Mouse (Mus musculus) heart, embryonic 15.5 days (tissue): ENCODE measurements around the gene Tox2. TPM values are rescaled to one million over a fixed set of nuclear protein-coding genes. Genes with fewer than 3 reads are reported as not detected.

ENCODE experiments used
- ATAC-seq: fragments of 200-750 bp; cut with Nextera tagmentation; replicated peaks from 2 replicates; pipeline ENCODE4 v1.8.0; 2017; ENCODE audit warnings: low read depth, moderate TSS enrichment; ENCODE audit not compliant: insufficient number of reproducible peaks, insufficient read depth, low FRiP score
- H3K27ac ChIP-seq: fragments of 300-500 bp; sonication (generic); 2 replicates; pipeline ENCODE4 v1.5.1; 2015; ENCODE audit warnings: mild to moderate bottlenecking, inconsistent platforms
- H3K27me3 ChIP-seq: fragments of 300-500 bp; sonication (generic); 2 replicates; pipeline ENCODE4 v1.6.1; 2015; ENCODE audit warnings: inconsistent platforms
- H3K36me3 ChIP-seq: fragments of 300-500 bp; sonication (generic); 2 replicates; pipeline ENCODE4 v1.6.1; 2015; ENCODE audit warnings: mild to moderate bottlenecking, inconsistent platforms
- H3K4me1 ChIP-seq: fragments of 300-500 bp; sonication (generic); replicated peaks from 2 replicates; pipeline ENCODE4 v1.6.1; 2015; ENCODE audit warnings: inconsistent platforms
- H3K4me2 ChIP-seq: fragments of 300-500 bp; sonication (generic); 2 replicates; pipeline ENCODE4 v1.6.1; 2015; ENCODE audit warnings: inconsistent platforms, mild to moderate bottlenecking, moderate library complexity
- H3K4me3 ChIP-seq: fragments of 300-500 bp; sonication (generic); 2 replicates; pipeline ENCODE4 v1.5.1; 2015; ENCODE audit warnings: mild to moderate bottlenecking, inconsistent platforms
- H3K9ac ChIP-seq: fragments of 300-500 bp; sonication (generic); 2 replicates; pipeline ENCODE4 v1.6.1; 2015; ENCODE audit warnings: mild to moderate bottlenecking, inconsistent platforms
- H3K9me3 ChIP-seq: fragments of 300-500 bp; sonication (generic); replicated peaks from 2 replicates; pipeline ENCODE4 v1.6.1; 2016; ENCODE audit warnings: inconsistent platforms
- WGBS: fragments of 180-500 bp; shearing (Covaris S2); methylation state at CpG from one replicate; pipeline ENCODE4 v1.1.7; 2015; ENCODE audit warnings: mixed read lengths; 5-methylcytosine and 5-hydroxymethylcytosine counted together
- polyA plus RNA-seq: library from polyadenylated mRNA; unstranded; fragments of >200 nt; fragmentation: Nextera tagmentation; extraction: Ambion mirVana; gene quantifications from 2 replicates; pipeline ENCODE4 v1.2.1, GENCODE M21; 2015

The Tox2 gene
- polyA plus RNA-seq, 1 experiment from 2014 or later = 4.4 TPM

GRCm38 (mm10) chr2:163233666-163234065, 30.7 kb downstream of the Tox2 start:
- H3K4me3 ChIP-seq = no peak overlapping the region
- peaks cover 3% of the 10 kb centered on the region; the same call in 1 of the 2 replicates for H3K4me1 ChIP-seq
- no peak overlapping the region for H3K4me2 ChIP-seq
- WGBS = 59% methylated on average over 9 of the region's 9 CpGs
- no peak for ATAC-seq
- H3K9me3 ChIP-seq = no peaks in the 10 kb centered on the region
- H3K36me3 ChIP-seq = no peaks in the 10 kb centered on the region
- H3K27me3 ChIP-seq = no peaks in the 10 kb centered on the region
- H3K9ac ChIP-seq = no peak overlapping the region
- no peak overlapping the region for H3K27ac ChIP-seq

GRCm38 (mm10) chr2:163236057-163236456, 33.1 kb downstream of the Tox2 start:
- Histone ChIP-seq H3K4me2 (no peak overlapping the region), H3K9me3 (no peaks in the 10 kb centered on the region), H3K4me1 (peaks cover 8% of the 10 kb centered on the region), H3K4me3 (no peak overlapping the region), H3K9ac (no peak overlapping the region), H3K36me3 (no peaks in the 10 kb centered on the region), H3K27me3 (no peaks in the 10 kb centered on the region), H3K27ac (no peak overlapping the region)
- no peak for ATAC-seq
- WGBS = 52% methylated on average over 7 of the region's 7 CpGs

GRCm38 (mm10) chr2:163237999-163238529, 35.1 kb downstream of the Tox2 start:
- no peak overlapping the region for H3K27ac ChIP-seq
- no peak; the same call in 1 of the 2 replicates for ATAC-seq
- H3K27me3 ChIP-seq = no peaks in the 10 kb centered on the region
- H3K4me3 ChIP-seq = no peak overlapping the region
- H3K36me3 ChIP-seq = no peaks in the 10 kb centered on the region
- H3K4me2 ChIP-seq = no peak overlapping the region
- H3K9ac ChIP-seq = no peak overlapping the region
- no peaks in the 10 kb centered on the region for H3K9me3 ChIP-seq
- WGBS = 74% methylated on average over 12 of the region's 12 CpGs
- peaks cover 5% of the 10 kb centered on the region; the same call in 1 of the 2 replicates for H3K4me1 ChIP-seq

GRCm38 (mm10) chr2:163239945-163240344, 37.0 kb downstream of the Tox2 start:
- Histone ChIP-seq H3K4me1 (peaks cover 5% of the 10 kb centered on the region; the same call in 1 of the 2 replicates), H3K4me3 (no peak overlapping the region), H3K4me2 (no peak overlapping the region), H3K27me3 (no peaks in the 10 kb centered on the region; the same call in 1 of the 2 replicates), H3K9me3 (no peaks in the 10 kb centered on the region), H3K9ac (no peak overlapping the region), H3K36me3 (no peaks in the 10 kb centered on the region), H3K27ac (no peak overlapping the region)
- WGBS = 25% methylated on average over 8 of the region's 8 CpGs
- ATAC-seq = peak; percentile 57

GRCm38 (mm10) chr2:163241867-163242266, 38.9 kb downstream of the Tox2 start:
- ATAC-seq = no peak
- WGBS = 43% methylated on average over 5 of the region's 5 CpGs
- H3K4me2 ChIP-seq = no peak overlapping the region
- no peaks in the 10 kb centered on the region for H3K36me3 ChIP-seq
- no peaks in the 10 kb centered on the region; the same call in 1 of the 2 replicates for H3K27me3 ChIP-seq
- peaks cover 5% of the 10 kb centered on the region; the same call in 1 of the 2 replicates for H3K4me1 ChIP-seq
- no peaks in the 10 kb centered on the region for H3K9me3 ChIP-seq
- no peak overlapping the region for H3K4me3 ChIP-seq
- H3K27ac ChIP-seq = no peak overlapping the region
- no peak overlapping the region for H3K9ac ChIP-seq

- ATAC-seq = no peak
Measured at GRCm38 (mm10) chr2:163243917-163244852, 41.3 kb downstream of the Tox2 start.

GRCm38 (mm10) chr2:163248912-163249311, 46.0 kb downstream of the Tox2 start:
- Histone ChIP-seq H3K4me2 (no peak overlapping the region), H3K9me3 (no peaks in the 10 kb centered on the region), H3K27me3 (peaks cover 4% of the 10 kb centered on the region; the same call in 1 of the 2 replicates), H3K27ac (no peak overlapping the region), H3K36me3 (no peaks in the 10 kb centered on the region), H3K4me1 (no peaks in the 10 kb centered on the region), H3K4me3 (no peak overlapping the region), H3K9ac (no peak overlapping the region)
- no peak for ATAC-seq
- WGBS = 68% methylated on average over 7 of the region's 7 CpGs

More at GRCm38 (mm10) chr2:163243917-163244852, 41.3 kb downstream of the Tox2 start:
- no peak overlapping the region for H3K9ac ChIP-seq
- H3K27me3 ChIP-seq = peaks cover 4% of the 10 kb centered on the region; the same call in 1 of the 2 replicates
- WGBS = 71% methylated on average over 12 of the region's 12 CpGs
- H3K4me1 ChIP-seq = peaks cover 5% of the 10 kb centered on the region; the same call in 1 of the 2 replicates
- H3K4me3 ChIP-seq = no peak overlapping the region
- no peak overlapping the region for H3K27ac ChIP-seq
- H3K36me3 ChIP-seq = no peaks in the 10 kb centered on the region
- H3K4me2 ChIP-seq = no peak overlapping the region
- no peaks in the 10 kb centered on the region for H3K9me3 ChIP-seq

GRCm38 (mm10) chr2:163252645-163253044, 49.7 kb downstream of the Tox2 start:
- Histone ChIP-seq H3K4me3 (no peak overlapping the region), H3K4me2 (no peak overlapping the region), H3K36me3 (no peaks in the 10 kb centered on the region), H3K9ac (no peak overlapping the region), H3K27me3 (no peaks in the 10 kb centered on the region), H3K27ac (no peak overlapping the region), H3K9me3 (no peaks in the 10 kb centered on the region), H3K4me1 (no peaks in the 10 kb centered on the region)
- ATAC-seq = no peak
- 85% methylated on average over 2 of the region's 2 CpGs for WGBS

- no peak for ATAC-seq
- Histone ChIP-seq H3K9me3 (no peaks in the 10 kb centered on the region), H3K9ac (no peak overlapping the region), H3K36me3 (no peaks in the 10 kb centered on the region), H3K4me2 (no peak overlapping the region), H3K27ac (no peak overlapping the region), H3K4me3 (no peak overlapping the region), H3K27me3 (no peaks in the 10 kb centered on the region), H3K4me1 (no peaks in the 10 kb centered on the region)
- 68% methylated on average over 22 of the region's 22 CpGs for WGBS
Measured at GRCm38 (mm10) chr2:163253248-163254099, 50.5 kb downstream of the Tox2 start.

- Histone ChIP-seq H3K27ac (no peak overlapping the region), H3K9me3 (no peaks in the 10 kb centered on the region), H3K9ac (no peak overlapping the region), H3K36me3 (no peaks in the 10 kb centered on the region), H3K27me3 (no peaks in the 10 kb centered on the region), H3K4me3 (no peak overlapping the region), H3K4me2 (no peak overlapping the region), H3K4me1 (no peaks in the 10 kb centered on the region)
- no peak for ATAC-seq
- 84% methylated on average over 6 of the region's 6 CpGs for WGBS
Measured at GRCm38 (mm10) chr2:163254228-163254627, 51.3 kb downstream of the Tox2 start.

GRCm38 (mm10) chr2:163256765-163257164, 53.8 kb downstream of the Tox2 start:
- Histone ChIP-seq H3K9me3 (no peaks in the 10 kb centered on the region), H3K4me2 (no peak overlapping the region), H3K4me1 (no peaks in the 10 kb centered on the region), H3K27ac (no peak overlapping the region), H3K4me3 (no peak overlapping the region), H3K27me3 (no peaks in the 10 kb centered on the region), H3K9ac (no peak overlapping the region), H3K36me3 (no peaks in the 10 kb centered on the region)
- 52% methylated on average over 1 of the region's 1 CpGs for WGBS
- 0 out of 2 replicates have a peak, but pooled peaks have one; percentile 23 for ATAC-seq
